Mouse (Mus musculus): Measurements from ENCODE around the gene Acot1.

DNA sequence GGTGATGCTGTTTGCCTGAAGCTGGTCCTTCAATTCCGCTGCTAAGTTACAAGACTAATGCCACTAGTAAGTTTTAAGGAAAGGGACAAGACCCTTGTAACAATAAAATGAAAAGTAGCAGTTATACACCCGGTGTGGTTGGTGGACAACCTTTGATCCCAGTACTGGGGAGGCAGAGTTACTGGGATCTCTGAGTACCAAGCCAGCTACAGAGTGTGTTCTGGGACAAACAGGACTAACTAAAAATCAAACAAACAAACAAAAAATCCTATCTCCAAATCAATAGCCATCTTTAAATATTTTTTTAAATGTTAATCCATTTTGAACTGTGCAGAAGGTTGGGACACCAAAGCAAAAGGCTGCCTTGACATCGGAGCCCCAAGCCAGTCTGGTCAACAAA, 911 bp downstream of the Acot1 start:
- TF ChIP-seq CTCF (IDR thresholded peaks at IDR 0.05; ENCODE audit: low read depth) (no peak), EP300 (IDR thresholded peaks at IDR 0.05; ENCODE audit: low read depth) (no peak)

All from heart, postnatal 0 days (tissue).